Mouse (Mus musculus) intestine, embryonic 16.5 days (tissue): ENCODE data around the gene Ifi27. TPM values are rescaled to one million over a fixed set of nuclear protein-coding genes. Genes with fewer than 3 reads are reported as not detected.
A peak's percentile ranks its signal among the peaks of the same experiment; 100 is the strongest.

Experiments
- ATAC-seq: fragments of 200-750 bp; cut with Nextera tagmentation; 2 replicates; pipeline ENCODE4 v1.8.0; 2017; ENCODE audit warnings: moderate TSS enrichment, moderate library complexity
- H3K27ac ChIP-seq: fragments of 300-500 bp; sonication (generic); 2 replicates; pipeline ENCODE4 v1.5.1; 2014; ENCODE audit warnings: mild to moderate bottlenecking, low read length
- H3K27me3 ChIP-seq: fragments of 300-500 bp; sonication (generic); replicated peaks from 2 replicates; pipeline ENCODE4 v1.6.1; 2014; ENCODE audit warnings: low read length, control low read depth, mixed read lengths; ENCODE audit not compliant: control insufficient read depth, insufficient read depth
- H3K36me3 ChIP-seq: fragments of 300-500 bp; sonication (generic); 2 replicates; pipeline ENCODE4 v1.6.1; 2014; ENCODE audit warnings: low read length, control low read depth; ENCODE audit not compliant: control insufficient read depth, insufficient read depth
- H3K4me1 ChIP-seq: fragments of 300-500 bp; sonication (generic); 2 replicates; pipeline ENCODE4 v1.6.1; 2014; ENCODE audit warnings: low read length, control low read depth, mixed read lengths; ENCODE audit not compliant: control insufficient read depth, insufficient read depth
- H3K4me2 ChIP-seq: fragments of 300-500 bp; sonication (generic); 2 replicates; pipeline ENCODE4 v1.6.1; 2014; ENCODE audit warnings: low read depth, low read length, control low read depth
- H3K4me3 ChIP-seq: fragments of 300-500 bp; sonication (generic); 2 replicates; pipeline ENCODE4 v1.5.1; 2014; ENCODE audit warnings: mild to moderate bottlenecking, low read length
- H3K9ac ChIP-seq: fragments of 300-500 bp; sonication (generic); 2 replicates; pipeline ENCODE4 v1.6.1; 2014; ENCODE audit warnings: low read depth, low read length
- H3K9me3 ChIP-seq: fragments of 300-500 bp; sonication (generic); 2 replicates; pipeline ENCODE4 v1.6.1; 2016; ENCODE audit warnings: low read length, control low read depth; ENCODE audit not compliant: control insufficient read depth
- WGBS: fragments of 180-500 bp; shearing (Covaris S2); extraction: QIAGEN DNeasy Blood & Tissue Kit; methylation state at CpG from one replicate; pipeline ENCODE4 v1.1.7; 2014; 5-methylcytosine and 5-hydroxymethylcytosine counted together
- polyA plus RNA-seq: library from polyadenylated mRNA; unstranded; fragments of >200 nt; fragmentation: Nextera tagmentation; extraction: Ambion mirVana; gene quantifications from 2 replicates; pipeline ENCODE4 v1.2.1, GENCODE M21; 2015

The Ifi27 gene
- polyA plus RNA-seq, 1 experiment from 2014 or later: 45.4 TPM

GRCm38 (mm10) chr12:103407720-103408119 is 26.3 kb upstream of the Ifi27 start, which contains the start of gene 9330161L09Rik:
Gene 9330161L09Rik, minus strand, starts transcription at chr12:103407820.
- ATAC-seq: no peak
- 95% methylated on average over 4 of the region's 4 CpGs for WGBS
- no peaks in the 10 kb centered on the region for H3K9me3 ChIP-seq
- H3K4me3 ChIP-seq: no peak within 1 kb of the TSS
- H3K9ac ChIP-seq: no peak within 1 kb of the TSS
- H3K36me3 ChIP-seq: peaks cover 27% of the 10 kb centered on the region
- H3K27me3 ChIP-seq: no peaks in the 10 kb centered on the region
- H3K27ac ChIP-seq: no peak within 1 kb of the TSS
- H3K4me1 ChIP-seq: no peaks in the 10 kb centered on the region
- H3K4me2 ChIP-seq: no peak within 1 kb of the TSS

- no peak overlapping the region for H3K4me3 ChIP-seq
- no peaks in the 10 kb centered on the region for H3K4me1 ChIP-seq
These were observed 25.9 kb upstream of the Ifi27 start for GRCm38 (mm10) chr12:103408144-103408543.

GRCm38 (mm10) chr12:103425016-103425728 is 8.8 kb upstream of the Ifi27 start:
- Histone ChIP-seq H3K4me2 (peak overlapping the region; percentile 89), H3K9ac (peak overlapping the region; percentile 83), H3K27ac (no peak overlapping the region), H3K4me1 (peaks cover 26% of the 10 kb centered on the region), H3K27me3 (no peaks in the 10 kb centered on the region), H3K4me3 (peak overlapping the region; percentile 89), H3K9me3 (no peaks in the 10 kb centered on the region), H3K36me3 (peaks cover 6% of the 10 kb centered on the region; the same call in 1 of the 2 replicates)
- no peak; the same call in 1 of the 2 replicates for ATAC-seq
- 8% methylated on average over 33 of the region's 33 CpGs for WGBS

More at GRCm38 (mm10) chr12:103408144-103408543, 25.9 kb upstream of the Ifi27 start:
- no peak overlapping the region for H3K4me2 ChIP-seq
- peaks cover 30% of the 10 kb centered on the region for H3K36me3 ChIP-seq
- no peaks in the 10 kb centered on the region for H3K27me3 ChIP-seq
- H3K9me3 ChIP-seq: no peaks in the 10 kb centered on the region
- no peak overlapping the region for H3K27ac ChIP-seq
- H3K9ac ChIP-seq: no peak overlapping the region
- 94% methylated on average over 10 of the region's 10 CpGs for WGBS
- ATAC-seq: no peak

DNA sequence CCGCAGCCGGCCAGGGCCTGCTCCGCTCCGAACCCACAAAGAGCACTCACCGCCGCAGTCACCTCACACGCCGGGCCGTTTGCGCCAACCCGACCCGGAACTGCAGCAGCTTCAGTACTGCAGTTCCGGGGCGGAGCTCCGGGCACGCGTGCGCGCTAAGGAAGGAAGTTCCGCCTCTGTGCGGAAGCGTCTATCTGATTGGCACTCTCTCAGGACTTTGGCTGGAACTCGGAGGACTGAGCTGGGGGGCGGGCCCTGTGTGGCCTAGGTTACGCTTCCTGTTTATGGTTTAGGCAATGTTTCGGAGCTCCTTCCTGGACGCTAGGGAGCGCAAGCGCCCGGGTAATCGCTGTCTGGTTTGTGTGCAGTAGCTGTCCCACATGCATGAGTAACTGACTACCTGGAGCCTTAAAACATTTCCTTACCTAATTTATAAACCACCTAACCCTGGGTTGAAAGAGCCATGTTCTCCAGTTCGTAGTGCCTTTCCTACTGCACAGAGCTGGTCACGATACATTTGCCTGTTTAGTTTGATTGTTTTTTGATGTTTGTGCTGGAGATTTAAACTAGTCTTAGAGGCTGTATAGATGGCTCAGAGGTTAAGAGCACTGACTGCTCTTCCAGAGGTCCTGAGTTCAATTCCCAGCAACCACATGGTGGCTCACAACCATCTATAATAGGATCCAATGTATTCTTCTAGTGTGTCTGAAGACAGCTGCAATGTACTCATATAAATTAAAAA is 8.1 kb upstream of the Ifi27 start, which contains the start of gene Ddx24:
Gene Ddx24, minus strand, starts transcription at position 102 of the 742 bp plus-strand sequence.
- WGBS: under 1% methylated on average over 33 of the region's 33 CpGs
- H3K4me1 ChIP-seq: peaks cover 26% of the 10 kb centered on the region
- H3K27me3 ChIP-seq: no peaks in the 10 kb centered on the region
- no peak within 1 kb of the TSS for H3K27ac ChIP-seq
- ATAC-seq: peak; percentile 100
- H3K9ac ChIP-seq: peak within 1 kb of the TSS; percentile 83
- peaks cover 6% of the 10 kb centered on the region; the same call in 1 of the 2 replicates for H3K36me3 ChIP-seq
- H3K4me2 ChIP-seq: peak within 1 kb of the TSS; percentile 89
- H3K9me3 ChIP-seq: no peaks in the 10 kb centered on the region
- H3K4me3 ChIP-seq: peak within 1 kb of the TSS; percentile 89

- H3K4me2 ChIP-seq: no peak overlapping the region
- ATAC-seq: no peak
These were observed 7.3 kb upstream of the Ifi27 start for GRCm38 (mm10) chr12:103426710-103427109.

GRCm38 (mm10) chr12:103433430-103433829 is 581 bp upstream of the Ifi27 start:
- 76% methylated on average over 2 of the region's 2 CpGs for WGBS
- H3K27me3 ChIP-seq: no peaks in the 10 kb centered on the region
- no peak overlapping the region for H3K9ac ChIP-seq
- H3K36me3 ChIP-seq: no peaks in the 10 kb centered on the region
- no peaks in the 10 kb centered on the region for H3K9me3 ChIP-seq
- no peak for ATAC-seq
- H3K4me1 ChIP-seq: 0 out of 2 replicates have a peak, but pooled peaks cover 3% of the 10 kb centered on the region
- H3K4me3 ChIP-seq: no peak overlapping the region
- no peak overlapping the region for H3K4me2 ChIP-seq
- 0 out of 2 replicates have a peak overlapping the region, but pooled peaks have one; percentile 49 for H3K27ac ChIP-seq

More at GRCm38 (mm10) chr12:103426710-103427109, 7.3 kb upstream of the Ifi27 start:
- H3K27me3 ChIP-seq: no peaks in the 10 kb centered on the region
- H3K36me3 ChIP-seq: peaks cover 6% of the 10 kb centered on the region; the same call in 1 of the 2 replicates
- peaks cover 21% of the 10 kb centered on the region for H3K4me1 ChIP-seq
- no peak overlapping the region for H3K9ac ChIP-seq
- WGBS: 91% methylated on average over 7 of the region's 7 CpGs
- H3K9me3 ChIP-seq: no peaks in the 10 kb centered on the region
- no peak overlapping the region for H3K27ac ChIP-seq
- no peak overlapping the region for H3K4me3 ChIP-seq

- H3K9me3 ChIP-seq: no peaks in the 10 kb centered on the region
- no peak overlapping the region for H3K4me3 ChIP-seq
- peak overlapping the region; percentile 39 for H3K4me2 ChIP-seq
- H3K27me3 ChIP-seq: no peaks in the 10 kb centered on the region
- H3K36me3 ChIP-seq: no peaks in the 10 kb centered on the region
- H3K9ac ChIP-seq: no peak overlapping the region
- 0 out of 2 replicates have a peak, but pooled peaks cover 3% of the 10 kb centered on the region for H3K4me1 ChIP-seq
- peak overlapping the region; percentile 78; the same call in 1 of the 2 replicates for H3K27ac ChIP-seq
- 0 out of 2 replicates have a peak, but pooled peaks have one; percentile 15 for ATAC-seq
These were observed 850 bp downstream of the Ifi27 start for GRCm38 (mm10) chr12:103434861-103435260.

DNA sequence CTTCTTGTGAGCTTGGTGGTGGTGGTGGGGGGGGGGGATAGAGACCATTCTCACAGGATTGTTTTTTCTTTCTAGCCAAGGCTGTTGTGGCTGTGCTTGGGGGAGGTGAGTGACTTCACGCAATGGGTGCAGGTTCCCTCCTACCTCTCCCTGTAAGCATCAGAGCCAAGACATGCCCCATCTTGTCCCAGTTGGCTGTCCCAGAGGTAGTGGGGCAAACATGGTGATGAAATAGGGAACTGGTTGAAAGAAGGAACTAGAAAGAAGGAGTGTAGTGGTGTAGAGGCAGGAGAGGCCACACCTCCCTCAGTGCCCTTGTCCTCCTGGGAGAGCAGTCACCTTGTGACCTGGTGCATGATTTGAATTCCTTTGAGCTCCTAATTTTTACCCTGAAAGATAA is 3.6 kb downstream of the Ifi27 start:
- Histone ChIP-seq H3K9me3 (no peaks in the 10 kb centered on the region), H3K36me3 (no peaks in the 10 kb centered on the region), H3K4me2 (no peak overlapping the region), H3K27ac (no peak overlapping the region), H3K4me3 (no peak overlapping the region), H3K4me1 (0 out of 2 replicates have a peak, but pooled peaks cover 3% of the 10 kb centered on the region), H3K27me3 (no peaks in the 10 kb centered on the region), H3K9ac (no peak overlapping the region)
- 83% methylated on average over 1 of the region's 1 CpGs for WGBS
- ATAC-seq: no peak

- no peaks in the 10 kb centered on the region for H3K4me1 ChIP-seq
- no peak within 1 kb of the TSS for H3K27ac ChIP-seq
- no peak within 1 kb of the TSS for H3K4me2 ChIP-seq
- WGBS: 50% methylated on average over 3 of the region's 3 CpGs
- H3K4me3 ChIP-seq: no peak within 1 kb of the TSS
- no peak within 1 kb of the TSS for H3K9ac ChIP-seq
- H3K27me3 ChIP-seq: no peaks in the 10 kb centered on the region
- H3K9me3 ChIP-seq: no peaks in the 10 kb centered on the region
- H3K36me3 ChIP-seq: no peaks in the 10 kb centered on the region
- no peak for ATAC-seq
These were observed 9.5 kb downstream of the Ifi27 start, which contains the start of gene Ifi27l2a for GRCm38 (mm10) chr12:103443524-103443923. Gene Ifi27l2a, minus strand, starts transcription at chr12:103443680.
